Mouse (Mus musculus) heart, embryonic 15.5 days (tissue): ENCODE results near the gene Cacna1g. TPM values are rescaled to one million over a fixed set of nuclear protein-coding genes. Genes with fewer than 3 reads are reported as not detected.

ENCODE experiments used
- polyA plus RNA-seq: library from polyadenylated mRNA; unstranded; fragments of >200 nt; fragmentation: Nextera tagmentation; extraction: Ambion mirVana; gene quantifications from 2 replicates; pipeline ENCODE4 v1.2.1, GENCODE M21; 2015

The Cacna1g gene
- polyA plus RNA-seq, 1 experiment from 2014 or later: 6.4 TPM

Other genes starting within 250 kb of the Cacna1g start
- gene Wfikkn2, start 228.2 kb downstream of the Cacna1g start, polyA plus RNA-seq: 2.4 and 4.6 TPM in 2 replicates
- 0.30 TPM in 1 of 2 replicates, not detected in the other for gene Gm21885, start 192.3 kb downstream of the Cacna1g start, polyA plus RNA-seq
- 63.3 and 70.9 TPM in 2 replicates for gene Luc7l3, start 152.2 kb downstream of the Cacna1g start, polyA plus RNA-seq
- gene Ankrd40, start 146.2 kb downstream of the Cacna1g start, polyA plus RNA-seq: 52.3 and 52.5 TPM in 2 replicates
- 1.1 and 1.7 TPM in 2 replicates for gene Abcc3, start 81.2 kb downstream of the Cacna1g start, polyA plus RNA-seq
- 0.13 and 0.28 TPM in 2 replicates for gene Spata20, start 12.0 kb upstream of the Cacna1g start, polyA plus RNA-seq
- 13.1 and 16.9 TPM in 2 replicates for gene Epn3, start 25.8 kb upstream of the Cacna1g start, polyA plus RNA-seq
- 5.8 and 6.1 TPM in 2 replicates for gene Mycbpap, start 47.5 kb upstream of the Cacna1g start, polyA plus RNA-seq
- gene Rsad1, start 75.1 kb upstream of the Cacna1g start, polyA plus RNA-seq: 5.7 and 6.2 TPM in 2 replicates
- 0.57 and 1.5 TPM in 2 replicates for gene Chad, start 90.8 kb upstream of the Cacna1g start, polyA plus RNA-seq
- 3.3 and 3.7 TPM in 2 replicates for gene Acsf2, start 127.7 kb upstream of the Cacna1g start, polyA plus RNA-seq
- 100 and 128 TPM in 2 replicates for gene Lrrc59, start 155.6 kb upstream of the Cacna1g start, polyA plus RNA-seq
- 122 and 135 TPM in 2 replicates for gene Mrpl27, start 179.6 kb upstream of the Cacna1g start, polyA plus RNA-seq
- gene Eme1, start 179.8 kb upstream of the Cacna1g start, polyA plus RNA-seq: 8.7 and 11.5 TPM in 2 replicates
- 11.6 and 16.6 TPM in 2 replicates for gene Xylt2, start 203.3 kb upstream of the Cacna1g start, polyA plus RNA-seq
- 0.13 TPM in 1 of 2 replicates, not detected in the other for gene Gm11541, start 230.3 kb upstream of the Cacna1g start, polyA plus RNA-seq